Mouse (Mus musculus) heart, adult 18-20 months (tissue): ENCODE measurements around the gene Add3. TPM values are rescaled to one million over a fixed set of nuclear protein-coding genes. Genes with fewer than 3 reads are reported as not detected.

Experiments
- DNase-seq, 2 experiments: peaks; one replicate each; pipeline ENCODE4 v3.0.0; 2021 to 2022; ENCODE audit warnings: mixed read lengths in 1 of 2
- total RNA-seq, 2 experiments: library from RNA; stranded (reverse); gene quantifications; 2 replicates each; pipeline ENCODE4 v1.2.3; 2021

Gene Add3
- total RNA-seq, 2 experiments from 2014 or later, result 44.3 to 52.5 TPM

DNA sequence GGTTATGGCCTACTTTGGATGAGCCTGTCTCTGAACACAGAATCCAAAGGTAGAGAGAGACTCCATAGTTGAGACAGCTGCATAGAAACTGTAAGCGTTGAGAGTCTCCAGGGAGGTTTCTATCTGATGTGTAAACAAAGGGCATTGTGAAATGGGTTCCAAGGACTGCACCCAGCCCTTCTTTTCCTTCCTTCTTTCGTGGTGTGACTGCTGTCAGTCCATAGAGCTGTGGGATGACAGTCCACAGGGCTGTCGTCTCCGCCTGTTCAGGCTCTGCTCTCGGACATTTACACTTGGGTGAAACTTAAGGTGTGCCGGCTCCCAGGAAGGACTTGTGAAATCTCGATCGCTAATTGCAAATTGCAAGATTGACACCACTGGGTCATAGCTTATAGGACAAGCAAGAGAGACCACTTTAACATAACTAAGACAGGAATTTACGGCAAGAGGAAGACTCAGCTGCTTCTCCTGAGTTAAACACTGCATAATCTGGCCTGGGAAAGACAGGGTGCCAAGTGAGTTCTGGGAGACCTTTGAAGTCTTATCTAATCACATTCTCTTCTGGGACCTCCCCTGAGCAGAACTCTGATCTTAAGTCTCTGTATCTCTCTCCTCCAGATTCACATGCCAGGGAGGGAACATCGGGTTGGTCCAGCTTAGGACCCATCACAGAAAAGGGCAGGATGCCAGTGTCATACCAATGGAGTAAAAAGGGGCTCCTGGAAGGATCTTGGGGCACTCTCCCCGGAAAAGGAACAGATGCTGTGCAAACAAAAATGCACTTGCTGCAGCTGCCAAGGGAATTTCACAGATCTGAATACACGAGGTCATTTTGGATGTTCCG is 11.5 kb upstream of the Add3 start:
- peak; percentile 44 to 45 for DNase-seq

DNA sequence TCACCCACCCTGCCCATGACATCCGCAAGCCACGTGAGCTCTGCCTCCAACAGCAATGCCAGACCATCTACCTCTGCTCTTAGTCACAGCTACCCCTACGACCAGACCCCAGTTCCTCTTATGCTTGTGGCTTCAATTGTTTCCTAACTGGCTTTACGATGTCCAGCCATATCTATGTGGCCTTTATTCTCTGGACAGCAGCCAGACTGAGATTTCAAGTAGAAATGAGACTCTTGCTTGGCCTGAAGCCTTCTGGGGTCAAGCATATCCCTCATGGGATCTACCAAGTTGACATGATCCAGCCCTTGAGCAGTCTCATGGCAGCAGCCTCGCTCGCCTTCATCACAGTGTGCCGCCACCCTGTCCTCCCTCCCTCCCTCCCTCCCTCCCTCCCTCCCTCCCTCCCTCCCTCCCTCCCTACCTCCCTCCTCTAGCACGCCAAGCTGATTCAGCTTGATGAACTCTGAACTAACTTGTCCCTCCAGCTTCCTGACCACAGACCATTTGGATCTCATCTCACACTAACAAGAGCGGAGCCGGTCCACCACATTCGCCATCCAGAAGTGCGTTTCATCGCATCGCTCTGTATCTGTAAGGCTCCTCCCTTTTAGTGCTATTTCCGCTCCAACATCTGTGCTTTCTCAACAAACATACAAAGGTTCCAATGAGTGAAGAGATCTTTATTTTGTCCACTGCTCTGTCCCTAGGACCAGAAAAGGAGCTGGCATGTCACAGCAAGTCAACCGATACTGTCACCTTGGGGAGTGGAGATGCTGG is 9.7 kb upstream of the Add3 start:
- peak; percentile 67 to 71 for DNase-seq

DNA sequence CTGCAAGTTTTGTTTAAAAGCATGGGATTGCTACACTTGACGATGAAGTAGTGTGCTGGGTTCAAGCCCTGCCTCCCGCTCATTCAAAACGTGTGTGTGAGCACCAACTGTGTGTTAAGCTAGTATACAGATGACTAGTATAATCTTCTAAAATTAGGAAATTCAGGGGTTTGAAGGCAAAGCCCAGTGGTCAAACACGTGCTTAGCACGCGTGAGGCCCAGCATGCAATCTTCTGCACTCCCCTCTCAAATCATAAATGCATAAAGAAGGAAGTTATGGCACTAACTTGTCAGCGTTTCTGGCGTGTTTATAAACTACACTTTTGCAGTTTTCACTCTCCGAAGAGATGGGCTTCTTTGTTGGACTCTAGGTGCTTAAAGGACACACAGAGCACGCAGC is 7.8 kb upstream of the Add3 start:
- DNase-seq, result no peak

DNA sequence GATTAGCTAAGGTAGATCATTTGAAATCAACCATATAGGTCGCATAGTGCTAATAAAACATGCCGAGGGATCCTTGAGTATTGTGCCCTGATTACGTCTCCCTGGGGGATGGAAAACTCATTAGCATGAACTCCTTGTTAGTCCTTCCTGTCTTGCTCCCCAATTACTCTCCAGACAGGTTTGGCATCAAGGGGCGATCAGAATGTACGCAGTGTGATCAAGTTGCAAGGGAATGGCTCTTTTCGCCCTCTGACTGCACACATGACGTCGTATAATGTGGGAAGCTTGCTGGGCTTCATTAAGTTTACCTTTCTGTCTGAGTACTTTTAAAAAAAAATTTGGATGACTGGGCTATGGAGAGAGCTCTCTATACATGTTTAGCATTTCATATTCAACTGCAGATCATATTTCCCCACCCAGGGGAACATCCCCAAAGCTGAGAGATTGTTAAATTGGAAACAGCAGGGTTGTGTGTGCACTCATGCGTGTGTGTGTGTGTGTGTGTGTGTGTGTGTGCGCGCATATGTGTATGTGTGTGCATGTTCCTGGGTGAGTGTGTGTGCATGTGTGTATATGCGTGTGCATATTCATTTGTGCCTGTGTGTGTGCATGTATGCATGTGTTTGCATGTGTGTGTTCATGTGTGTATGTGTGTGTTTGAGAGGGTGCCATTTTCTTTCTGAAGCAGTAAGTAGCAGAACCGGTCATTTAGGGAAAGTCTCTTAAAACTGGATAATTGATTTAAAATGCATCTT is 3.7 kb upstream of the Add3 start:
- DNase-seq, result no peak

DNA sequence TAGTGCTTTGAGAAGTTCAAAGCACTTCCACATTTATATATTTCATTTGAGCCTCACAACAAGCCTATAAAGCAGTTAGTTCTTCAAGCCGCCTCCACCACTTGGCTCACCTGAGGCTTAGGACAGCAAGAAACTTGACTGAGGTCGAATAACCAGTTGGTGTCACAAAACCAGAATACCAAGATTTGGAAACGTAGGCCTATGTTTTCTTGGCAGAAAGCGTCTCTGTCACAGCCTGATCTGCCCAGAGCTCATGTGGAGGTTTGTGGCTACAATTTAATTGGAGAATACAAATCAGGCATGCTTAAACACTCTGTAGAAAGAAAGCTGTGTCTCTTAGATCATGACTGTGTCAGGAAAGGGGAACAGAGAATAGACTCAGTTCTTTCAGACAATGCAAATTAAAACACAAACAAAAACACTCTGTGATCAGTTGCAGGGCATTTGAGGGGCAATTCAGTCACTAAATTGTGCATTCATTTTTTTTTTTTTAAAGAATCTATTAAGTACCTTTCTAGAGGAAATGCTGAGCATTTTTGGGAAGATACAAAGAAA is 3.0 kb upstream of the Add3 start:
- DNase-seq, result no peak

DNA sequence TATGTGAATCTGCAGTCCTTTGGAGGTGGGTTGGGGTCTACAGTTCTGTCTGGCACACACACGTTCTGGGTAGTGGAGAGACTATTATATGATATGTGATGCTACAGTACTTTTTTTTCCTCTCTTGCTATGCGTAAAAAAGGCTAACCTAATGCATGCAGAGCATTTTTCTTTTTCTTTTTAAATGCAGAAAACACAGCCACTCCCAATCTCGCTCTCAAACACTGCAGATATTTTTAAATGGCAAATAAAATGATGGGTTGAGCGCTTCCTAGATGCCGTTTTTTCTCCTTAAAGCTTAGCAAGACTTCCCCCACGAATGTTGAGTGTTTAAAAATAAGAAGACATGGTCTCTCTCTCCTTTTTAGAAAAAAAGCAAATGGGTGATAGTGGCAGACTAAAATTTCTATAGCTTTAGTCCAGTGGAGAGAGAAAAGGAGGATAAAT is 584 bp downstream of the Add3 start:
- no peak for DNase-seq

DNA sequence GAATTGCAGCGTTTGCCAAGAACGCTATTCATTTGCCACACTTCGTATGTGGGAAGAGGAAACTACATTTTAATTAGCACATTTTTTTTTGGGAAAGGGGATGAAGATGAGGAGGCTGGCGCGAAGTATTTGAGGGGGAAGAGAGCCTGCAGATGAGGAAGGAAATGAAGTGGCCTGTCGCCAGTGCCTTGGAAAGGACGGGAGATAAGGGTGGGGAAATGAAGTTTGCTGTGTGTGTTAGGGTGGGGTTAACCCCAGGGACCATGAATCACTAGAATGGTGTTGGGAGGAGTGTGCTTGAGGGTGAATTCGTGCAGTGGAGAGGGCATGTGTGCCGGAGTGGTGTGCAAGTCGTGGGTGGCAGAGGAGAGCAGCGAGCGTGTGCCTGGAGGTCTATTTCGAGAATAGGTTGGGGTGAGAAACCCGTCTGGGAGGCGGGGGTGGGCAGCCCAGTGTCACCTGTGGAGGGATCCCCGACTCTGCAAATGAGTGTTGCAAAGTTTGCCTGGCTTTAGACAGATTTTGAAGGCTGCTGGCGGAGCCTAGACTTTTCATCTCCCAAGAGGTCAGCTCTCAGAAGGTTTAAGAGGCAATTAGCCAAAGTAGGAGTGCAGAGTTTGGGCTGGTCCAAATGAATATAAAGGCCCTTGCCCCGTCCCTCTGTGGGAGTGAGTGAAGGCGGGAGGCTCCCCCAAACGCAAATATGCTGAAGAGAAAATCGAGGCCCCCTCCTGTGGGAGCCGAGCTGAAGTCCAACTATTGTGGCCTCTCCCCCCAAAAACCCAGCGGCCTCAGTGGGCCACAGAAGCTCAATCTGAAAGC is 1.2 kb downstream of the Add3 start:
- peak; percentile 88 to 90 for DNase-seq

DNA sequence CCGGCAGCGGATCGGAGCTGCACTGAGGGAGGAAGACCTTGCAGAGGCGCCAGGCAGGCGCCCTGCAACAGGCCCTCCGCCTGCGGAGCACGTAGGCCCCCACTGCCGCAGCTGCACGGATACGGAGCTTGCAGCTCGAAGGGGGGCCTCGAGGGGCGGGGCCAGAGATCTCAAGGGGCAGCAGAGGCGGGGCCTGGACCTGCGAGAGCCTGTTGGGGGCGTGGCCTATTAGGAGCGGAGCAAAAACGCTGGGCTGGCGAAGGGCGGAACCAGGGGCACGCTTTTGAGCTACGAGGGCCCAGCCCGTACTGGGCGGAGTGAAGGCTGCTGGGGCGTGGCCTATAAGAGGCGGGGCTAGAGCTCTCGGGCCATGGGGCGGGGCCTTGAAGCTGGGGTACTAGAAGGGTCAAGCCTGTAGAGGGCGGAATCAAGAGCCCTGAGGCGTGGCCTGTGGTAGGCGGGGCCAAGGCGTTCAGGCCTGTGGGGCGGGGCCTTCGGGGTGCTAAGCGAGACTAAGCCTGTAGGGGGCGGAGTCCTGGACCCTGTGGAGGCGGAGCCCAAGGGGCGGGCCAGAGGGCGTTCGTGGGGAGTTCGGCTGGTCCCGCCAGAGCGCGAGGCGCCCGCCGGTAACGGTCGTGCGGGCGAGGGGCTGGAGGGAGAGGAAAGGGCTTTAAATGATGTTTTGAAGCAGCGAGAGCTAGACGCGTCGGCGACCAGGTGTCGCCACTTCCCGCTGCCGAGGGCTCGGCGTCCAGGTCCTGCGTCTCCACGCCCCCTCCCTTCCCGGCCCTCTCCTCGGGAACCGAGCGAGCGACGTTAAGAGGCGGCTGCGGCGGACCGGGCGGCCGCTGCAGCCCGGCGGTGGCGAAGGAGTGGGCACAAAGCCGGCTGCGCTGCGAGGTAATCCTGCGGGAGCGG is 2.2 kb downstream of the Add3 start:
- peak; percentile 100 for DNase-seq

DNA sequence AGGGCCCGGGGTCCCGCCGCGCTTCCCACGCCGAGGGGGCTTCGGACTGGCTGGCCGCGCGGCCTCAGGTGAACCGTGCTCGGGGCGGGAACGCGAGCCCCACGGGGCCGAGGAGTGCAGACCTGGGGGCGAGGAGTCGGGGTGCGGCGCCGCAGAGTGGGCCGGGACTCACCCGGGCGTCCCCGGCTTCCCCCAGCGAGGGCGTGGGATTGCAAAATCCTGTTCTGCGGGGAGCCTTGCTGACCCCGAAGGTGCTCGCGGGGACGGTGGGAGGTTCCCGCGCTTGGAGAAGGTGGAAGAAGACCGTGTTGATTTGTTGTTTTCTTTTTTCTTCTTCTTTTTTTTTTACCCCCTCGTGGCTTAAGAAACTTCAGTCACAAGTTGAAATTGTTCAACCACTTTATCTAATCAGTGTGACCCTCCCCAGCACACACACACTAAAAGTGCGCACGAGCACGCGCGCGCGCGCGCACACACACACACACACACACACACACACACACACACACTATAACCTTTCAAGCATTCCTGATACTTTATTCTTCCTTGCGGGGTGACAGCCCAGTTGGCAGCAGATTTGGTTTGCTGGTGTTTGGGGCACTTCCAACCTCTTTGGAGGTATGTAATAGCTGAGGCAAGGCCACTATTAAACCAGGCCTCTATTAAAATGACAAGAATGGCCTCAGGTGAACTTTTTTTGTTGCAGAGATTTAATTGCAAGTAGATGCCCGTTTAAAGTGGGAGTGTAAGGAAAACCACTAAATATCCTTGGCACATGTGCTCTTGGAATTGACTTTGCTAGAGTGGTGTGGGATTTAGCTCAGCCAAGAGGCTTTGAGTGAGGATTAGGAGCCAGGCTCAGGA is 3.1 kb downstream of the Add3 start:
- DNase-seq, result peak; percentile 54 to 61

DNA sequence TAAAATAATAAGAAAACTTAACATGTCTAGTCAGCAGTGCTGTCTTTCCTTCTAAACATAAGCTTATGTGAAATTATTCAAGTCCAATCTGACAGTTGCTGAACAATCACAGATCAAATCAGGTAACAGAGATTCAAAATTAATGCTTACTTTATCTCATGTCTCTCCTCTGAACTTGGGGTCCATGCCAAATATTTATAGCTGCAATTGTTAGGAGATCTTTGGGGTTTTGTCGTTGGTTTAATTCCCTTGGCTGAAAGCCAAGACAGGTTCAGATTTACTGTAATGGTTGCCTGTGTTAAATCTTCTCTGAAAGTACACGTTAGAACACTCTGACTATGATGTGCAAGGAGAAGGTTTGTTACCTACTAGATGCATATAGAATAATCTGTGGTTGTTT is 4.8 kb downstream of the Add3 start:
- no peak for DNase-seq

DNA sequence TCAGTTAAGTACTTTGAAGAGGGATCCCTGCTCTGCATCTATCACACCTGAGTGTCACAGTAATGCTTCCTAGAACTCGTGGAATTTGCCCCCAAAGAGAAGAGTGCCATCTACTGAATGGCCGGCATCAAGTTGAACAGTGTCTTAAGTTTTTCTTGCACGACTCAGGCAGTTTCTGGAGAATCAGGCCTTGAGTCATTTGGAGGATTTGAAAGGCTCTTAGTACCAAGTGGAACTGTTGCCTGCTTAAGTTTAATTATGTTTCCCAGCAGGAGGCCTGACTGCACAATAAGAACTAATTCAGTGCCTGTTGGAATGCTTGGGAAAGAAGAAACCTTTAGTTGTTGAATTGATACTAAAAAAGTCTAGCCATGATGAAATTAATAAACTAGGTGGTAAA is 9.1 kb downstream of the Add3 start:
- DNase-seq, result no peak

DNA sequence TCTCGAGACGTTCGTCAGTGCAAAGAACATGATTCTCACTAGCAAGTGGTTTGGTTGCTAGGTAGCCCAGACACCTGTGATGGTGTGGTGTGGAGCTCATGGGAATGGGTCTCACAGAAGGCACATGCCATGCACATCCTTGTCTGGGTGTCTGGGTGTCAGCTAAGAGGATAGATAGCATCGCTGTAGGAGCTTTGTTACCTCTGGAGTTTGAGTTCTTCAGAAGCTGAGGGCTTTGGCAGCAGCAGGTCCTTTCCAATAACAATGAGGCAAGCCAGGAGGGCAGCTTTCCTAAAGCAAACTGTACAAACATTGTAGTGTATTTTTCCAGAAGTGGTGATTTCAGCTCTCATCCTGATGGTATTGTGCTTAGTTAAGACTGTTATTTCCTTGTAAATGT is 12.2 kb downstream of the Add3 start:
- no peak for DNase-seq

DNA sequence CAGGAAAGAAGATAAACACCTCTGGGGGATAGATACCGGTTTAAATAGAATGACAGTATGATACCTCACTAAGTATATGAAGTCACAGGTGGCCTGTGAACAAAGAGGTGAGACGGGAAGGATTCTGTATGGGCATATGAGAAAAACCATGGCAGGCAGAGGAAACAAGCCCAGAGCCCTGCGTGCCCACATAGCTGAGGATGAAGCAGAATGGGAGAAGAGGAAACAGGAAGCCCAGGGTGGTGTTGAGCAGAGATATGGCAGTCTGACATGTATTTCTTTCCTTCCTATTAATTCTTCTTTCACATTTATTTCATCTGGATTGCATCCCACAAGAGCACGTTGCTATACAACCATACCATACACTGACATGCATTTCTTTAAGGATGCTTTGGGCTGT is 12.9 kb downstream of the Add3 start:
- no peak for DNase-seq

DNA sequence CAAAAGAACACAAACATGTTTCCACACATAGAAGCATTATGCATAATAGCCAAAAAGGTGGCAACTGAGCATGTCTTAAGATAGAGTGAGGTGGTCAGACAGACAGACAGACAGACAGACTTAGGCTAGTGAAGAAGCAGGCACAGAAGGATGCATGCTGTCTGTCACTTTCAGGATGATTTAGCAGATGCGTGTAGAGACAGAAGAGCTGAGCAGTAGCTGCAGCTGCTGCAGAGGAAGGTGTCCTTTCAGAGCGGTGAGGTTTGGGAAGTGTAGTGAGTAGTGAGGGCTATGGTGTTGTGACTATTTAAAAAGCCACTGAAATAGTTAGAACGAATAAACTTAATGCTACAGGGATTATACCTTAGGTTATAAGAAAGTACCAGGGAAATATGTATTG is 13.9 kb downstream of the Add3 start:
- no peak for DNase-seq

DNA sequence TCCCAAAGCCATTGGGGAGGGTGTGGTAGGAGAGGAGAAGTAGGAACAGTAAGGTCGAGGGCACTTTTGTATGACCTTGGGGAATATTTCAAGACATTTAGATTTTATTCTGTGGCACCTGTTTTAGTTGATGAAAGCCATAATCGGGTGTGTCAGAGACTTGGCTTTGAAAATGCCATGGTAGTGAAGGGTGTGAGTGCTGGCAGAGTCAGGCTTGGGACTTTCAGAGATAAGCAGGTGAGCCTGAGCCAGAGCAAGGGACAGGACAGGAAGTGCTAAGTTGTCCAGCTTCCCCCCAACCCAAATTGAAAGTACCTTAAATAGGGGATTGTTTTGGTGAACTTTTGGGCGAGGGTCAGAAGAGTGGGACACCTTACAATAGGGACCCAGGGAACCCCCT is 16.1 kb downstream of the Add3 start:
- peak in 1 of 2 experiments; percentile 22 for DNase-seq

DNA sequence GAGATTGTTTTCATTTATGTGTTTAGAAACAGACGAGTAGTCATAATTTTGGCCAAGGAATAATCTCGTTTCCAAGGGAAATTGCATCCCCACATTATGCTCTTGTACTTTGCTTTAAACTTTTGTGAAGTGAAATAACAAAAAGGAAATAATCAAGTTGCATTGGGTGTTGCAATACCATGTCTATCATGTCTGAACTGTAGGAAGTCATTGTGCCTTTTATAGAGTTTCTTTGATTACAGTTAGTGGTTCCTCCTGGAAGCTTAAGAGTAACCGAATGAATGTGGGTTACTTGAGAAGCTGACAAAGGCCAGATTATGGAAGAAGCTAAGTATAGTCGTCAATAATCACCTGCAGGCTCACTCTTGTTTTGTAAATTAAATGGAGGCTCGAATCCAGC is 16.9 kb downstream of the Add3 start:
- DNase-seq, result no peak

DNA sequence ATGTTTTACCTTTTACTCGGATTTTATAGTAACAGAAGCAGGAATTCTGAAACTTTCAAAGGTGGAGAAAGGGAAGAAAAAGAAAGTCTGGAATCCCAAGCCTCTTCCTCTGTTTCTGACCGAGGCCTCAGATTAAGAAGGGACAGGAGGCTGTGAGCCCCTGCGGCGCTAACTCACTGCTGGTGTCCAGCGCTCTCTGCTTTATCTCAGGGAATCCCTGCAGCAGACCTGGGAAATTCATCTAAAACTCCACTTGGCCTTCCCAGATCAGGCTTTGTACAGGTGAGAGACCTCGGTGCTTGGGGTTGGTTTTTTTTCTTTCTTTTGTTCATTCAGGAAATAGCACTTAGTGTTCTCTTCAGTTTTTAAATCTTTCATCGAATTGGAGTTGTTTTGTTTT is 19.1 kb downstream of the Add3 start:
- no peak for DNase-seq

DNA sequence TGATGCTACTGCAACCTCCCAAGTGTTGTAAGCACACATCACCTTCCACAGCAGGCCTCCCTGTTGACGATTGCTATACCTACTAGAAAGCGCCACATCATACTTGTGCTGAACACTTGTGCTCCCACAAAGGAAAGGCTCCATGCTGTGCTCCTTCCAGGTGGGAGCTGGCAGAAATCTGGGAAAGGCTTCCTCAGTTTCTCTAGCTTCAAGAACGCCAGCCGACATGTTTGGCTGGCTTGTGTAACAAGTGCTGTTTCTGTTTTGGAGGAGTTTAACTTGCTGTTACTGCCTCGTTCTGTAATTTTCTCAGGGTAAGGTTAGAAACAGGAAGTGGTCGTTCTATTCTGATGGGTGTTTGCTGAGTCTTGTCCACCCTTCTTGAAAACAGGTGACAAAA is 22.7 kb downstream of the Add3 start:
- no peak for DNase-seq

DNA sequence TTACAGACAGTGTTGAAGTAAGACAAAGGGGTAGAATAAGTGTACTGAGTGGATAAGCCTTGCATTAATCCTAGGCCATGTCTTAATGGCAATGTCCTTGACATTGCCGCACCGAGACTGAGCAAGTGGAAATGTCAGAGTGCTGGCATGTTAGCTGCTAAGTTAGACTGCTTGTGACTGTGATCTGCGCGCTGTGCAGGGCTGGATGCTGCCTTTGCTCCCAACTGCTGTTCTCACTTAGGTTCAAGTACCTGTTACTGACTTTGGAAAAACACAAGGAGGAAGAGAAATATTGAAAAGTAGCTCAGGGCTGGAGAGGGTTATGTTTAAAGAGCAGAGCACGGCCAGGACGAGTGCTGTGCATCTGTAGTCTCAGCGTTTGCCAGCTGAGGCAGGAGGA is 24.4 kb downstream of the Add3 start:
- DNase-seq, result no peak
